Mouse (Mus musculus) MEL (cell line): ENCODE results near the gene Cacna1i. TPM values are rescaled to one million over a fixed set of nuclear protein-coding genes. Genes with fewer than 3 reads are reported as not detected.

ENCODE experiments used
- DNase-seq: peaks from one replicate; pipeline ENCODE4 v3.0.0; 2011; ENCODE audit warnings: low read depth, low spot score
- H3K27ac ChIP-seq: 2 replicates; pipeline ENCODE4 v1.5.1; 2012; ENCODE audit warnings: low read depth, mild to moderate bottlenecking, control low read depth, low read length, moderate library complexity; ENCODE audit not compliant: control insufficient read depth
- H3K27me3 ChIP-seq, 2 experiments: fragments of 150-350 bp in 1 of 2; sonication (generic) in 1 of 2; 2 replicates each; pipeline ENCODE4 v1.6.1; 2012; ENCODE audit warnings: low read length in 2 of 2, mild to moderate bottlenecking in 2 of 2, improper control_type of control experiment in 1 of 2, moderate library complexity in 1 of 2; ENCODE audit not compliant: insufficient read depth in 2 of 2, control insufficient read depth in 1 of 2
- H3K36me3 ChIP-seq, 2 experiments: 2 replicates each; pipeline ENCODE4 v1.6.1; 2012 to 2014; ENCODE audit warnings: low read length in 2 of 2, improper control_type of control experiment in 1 of 2, inconsistent platforms in 1 of 2, mild to moderate bottlenecking in 1 of 2; ENCODE audit not compliant: insufficient read depth in 2 of 2, control insufficient read depth in 1 of 2
- H3K4me1 ChIP-seq, 2 experiments: fragments of 150-350 bp in 1 of 2; sonication (generic) in 1 of 2; 2 replicates each; pipeline ENCODE4 v1.6.1; 2012; ENCODE audit warnings: low read length in 2 of 2, improper control_type of control experiment in 1 of 2, mild to moderate bottlenecking in 1 of 2; ENCODE audit not compliant: insufficient read depth in 2 of 2, control insufficient read depth in 1 of 2
- H3K4me3 ChIP-seq, 2 experiments: fragments of 150-350 bp in 1 of 2; sonication (generic) in 1 of 2; 2 replicates each; pipeline ENCODE4 v1.5.1; 2012; ENCODE audit warnings: low read depth in 2 of 2, low read length in 2 of 2, mild to moderate bottlenecking in 2 of 2, moderate library complexity in 2 of 2, control low read depth in 1 of 2, improper control_type of control experiment in 1 of 2; ENCODE audit not compliant: control insufficient read depth in 1 of 2, insufficient read depth in 1 of 2
- H3K79me2 ChIP-seq: 2 replicates; pipeline ENCODE4 v1.6.1; 2012; ENCODE audit warnings: mild to moderate bottlenecking, low read length, moderate library complexity; ENCODE audit not compliant: control insufficient read depth, poor library complexity, insufficient read depth
- H3K9ac ChIP-seq: 2 replicates; pipeline ENCODE4 v1.6.1; 2012; ENCODE audit warnings: low read depth, mild to moderate bottlenecking, control low read depth, low read length, moderate library complexity; ENCODE audit not compliant: control insufficient read depth, poor library complexity, severe bottlenecking
- H3K9me3 ChIP-seq: fragments of 150-350 bp; sonication (generic); replicated peaks from 2 replicates; pipeline ENCODE4 v1.6.1; 2012; ENCODE audit warnings: mild to moderate bottlenecking, low read length, improper control_type of control experiment, moderate library complexity; ENCODE audit not compliant: insufficient read depth
- BHLHE40 ChIP-seq: IDR thresholded peaks from 2 replicates; pipeline ENCODE4 v1.6.1; 2012; ENCODE audit warnings: low read depth, mild to moderate bottlenecking, inconsistent platforms, low read length, improper control_type of control experiment, borderline replicate concordance
- CHD1 ChIP-seq: IDR thresholded peaks from 2 replicates; pipeline ENCODE4 v1.6.1; 2012; ENCODE audit warnings: low read depth, mild to moderate bottlenecking, inconsistent platforms, low read length, improper control_type of control experiment
- CHD2 ChIP-seq: IDR thresholded peaks from 2 replicates; pipeline ENCODE4 v1.6.1; 2011; ENCODE audit warnings: low read length, improper control_type of control experiment
- CTCF ChIP-seq, 3 experiments: IDR thresholded peaks in 2 of 3; conservative IDR thresholded peaks in 1 of 3; 2 replicates each; pipeline ENCODE4 v1.5.1; 2011 to 2012; ENCODE audit warnings: low read length in 3 of 3, low read depth in 2 of 3, mild to moderate bottlenecking in 2 of 3, improper control_type of control experiment in 1 of 3, inconsistent platforms in 1 of 3, mixed read lengths in 1 of 3, moderate library complexity in 1 of 3; ENCODE audit not compliant: control insufficient read depth in 1 of 3, insufficient read depth in 1 of 3, poor library complexity in 1 of 3, severe bottlenecking in 1 of 3
- E2F4 ChIP-seq: IDR thresholded peaks from 2 replicates; pipeline ENCODE4 v1.6.1; 2011; ENCODE audit warnings: low read depth, low read length, improper control_type of control experiment, borderline replicate concordance
- EP300 ChIP-seq, 2 experiments: IDR thresholded peaks; 2 replicates each; pipeline ENCODE4 v1.6.1; 2011; ENCODE audit warnings: improper control_type of control experiment in 2 of 2, low read length in 2 of 2, low read depth in 1 of 2, mild to moderate bottlenecking in 1 of 2
- ETS1 ChIP-seq: IDR thresholded peaks from 2 replicates; pipeline ENCODE4 v1.6.1; 2012; ENCODE audit warnings: low read depth, mild to moderate bottlenecking, inconsistent platforms, low read length, improper control_type of control experiment, moderate library complexity
- GATA1 ChIP-seq: IDR thresholded peaks from 2 replicates; pipeline ENCODE4 v1.6.1; 2011; ENCODE audit warnings: low read depth, low read length, improper control_type of control experiment
- KAT2A ChIP-seq: conservative IDR thresholded peaks from 2 replicates; pipeline ENCODE4 v1.6.1; 2012; ENCODE audit warnings: low read depth, low read length, improper control_type of control experiment, inconsistent platforms
- MAFK ChIP-seq: IDR thresholded peaks from 2 replicates; pipeline ENCODE4 v1.6.1; 2011; ENCODE audit warnings: low read depth, mild to moderate bottlenecking, low read length, improper control_type of control experiment, borderline replicate concordance
- MAX ChIP-seq: IDR thresholded peaks from 2 replicates; pipeline ENCODE4 v1.6.1; 2011; ENCODE audit warnings: low read length, improper control_type of control experiment
- MEF2A ChIP-seq: IDR thresholded peaks from 2 replicates; pipeline ENCODE4 v1.6.1; 2014; ENCODE audit warnings: low read depth, mild to moderate bottlenecking, inconsistent platforms, low read length, improper control_type of control experiment; ENCODE audit not compliant: poor library complexity, insufficient replicate concordance, severe bottlenecking; ENCODE audit errors: extremely low read depth
- MYC ChIP-seq: IDR thresholded peaks from 2 replicates; pipeline ENCODE4 v1.6.1; 2011; ENCODE audit warnings: low read depth, mild to moderate bottlenecking, low read length, improper control_type of control experiment, moderate library complexity
- NELFE ChIP-seq: IDR thresholded peaks from 2 replicates; pipeline ENCODE4 v1.6.1; 2011; ENCODE audit warnings: low read depth, low read length, improper control_type of control experiment
- POLR2AphosphoS5 ChIP-seq: IDR thresholded peaks from 2 replicates; pipeline ENCODE4 v1.6.1; 2012; ENCODE audit warnings: low read depth, borderline replicate concordance, mild to moderate bottlenecking, inconsistent platforms, low read length, moderate library complexity, mixed read lengths
- RAD21 ChIP-seq: IDR thresholded peaks from 2 replicates; pipeline ENCODE4 v1.6.1; 2011; ENCODE audit warnings: mild to moderate bottlenecking, low read depth, low read length, improper control_type of control experiment
- SMC3 ChIP-seq: IDR thresholded peaks from 2 replicates; pipeline ENCODE4 v1.6.1; 2011; ENCODE audit warnings: low read depth, low read length, improper control_type of control experiment
- TBP ChIP-seq: IDR thresholded peaks from 2 replicates; pipeline ENCODE4 v1.8.0; 2011; ENCODE audit warnings: low read depth, low read length, improper control_type of control experiment
- UBTF ChIP-seq: IDR thresholded peaks from 2 replicates; pipeline ENCODE4 v1.6.1; 2012; ENCODE audit warnings: low read depth, mild to moderate bottlenecking, inconsistent platforms, low read length, improper control_type of control experiment, moderate library complexity, borderline replicate concordance; ENCODE audit not compliant: insufficient read depth
- USF1 ChIP-seq: IDR thresholded peaks from 2 replicates; pipeline ENCODE4 v1.6.1; 2014; ENCODE audit warnings: low read depth, mild to moderate bottlenecking, inconsistent platforms, low read length, improper control_type of control experiment, moderate library complexity
- USF2 ChIP-seq, 2 experiments: IDR thresholded peaks; 2 replicates each; pipeline ENCODE4 v1.6.1; 2011 to 2012; ENCODE audit warnings: improper control_type of control experiment in 2 of 2, low read length in 2 of 2, borderline replicate concordance in 1 of 2, inconsistent platforms in 1 of 2, low read depth in 1 of 2, mild to moderate bottlenecking in 1 of 2; ENCODE audit not compliant: insufficient read depth in 1 of 2
- ZC3H11A ChIP-seq: IDR thresholded peaks from 2 replicates; pipeline ENCODE4 v1.6.1; 2012; ENCODE audit warnings: low read depth, mild to moderate bottlenecking, inconsistent platforms, low read length, improper control_type of control experiment
- ZKSCAN1 ChIP-seq: IDR thresholded peaks from 2 replicates; pipeline ENCODE4 v1.6.1; 2012; ENCODE audit warnings: low read depth, mild to moderate bottlenecking, inconsistent platforms, low read length, improper control_type of control experiment, moderate library complexity
- ZNF384 ChIP-seq: IDR thresholded peaks from 2 replicates; pipeline ENCODE4 v1.6.1; 2012; ENCODE audit warnings: low read depth, mild to moderate bottlenecking, inconsistent platforms, low read length, improper control_type of control experiment
- polyA plus RNA-seq, 2 experiments: library from polyadenylated mRNA; stranded (reverse) in 1 of 2; unstranded in 1 of 2; fragments of >175 nt in 1 of 2; fragments of >200 nt in 1 of 2; gene quantifications; 2 replicates each; pipeline versions ENCODE4 v1.2.1 to v1.2.4; 2012; ENCODE audit warnings: low replicate concordance in 2 of 2, low read depth in 1 of 2; ENCODE audit not compliant: insufficient read length in 2 of 2, insufficient read depth in 1 of 2, missing spikeins in 1 of 2
- total RNA-seq: library from RNA; depleted of rRNA; stranded (reverse); fragments of 300-350 nt; gene quantifications from 2 replicates; pipeline ENCODE4 v1.2.3, GENCODE M21; 2012

Cacna1i gene
- total and polyA plus RNA-seq, 3 experiments: not detected

- Histone ChIP-seq H3K4me1 (no peaks in the 10 kb centered on the region), H3K79me2 (no peaks in the 10 kb centered on the region), H3K27me3 (0 out of 4 replicates have a peak, but pooled peaks cover 0 to 1% of the 10 kb centered on the region in 2 experiments), H3K27ac (no peak overlapping the region), H3K4me3 (no peak overlapping the region), H3K9me3 (no peaks in the 10 kb centered on the region), H3K36me3 (no peaks in the 10 kb centered on the region), H3K9ac (no peak overlapping the region)
- no peak for TF ChIP-seq USF2 (IDR thresholded peaks at IDR 0.05; ENCODE audit: borderline replicate concordance in 1 of 2, insufficient read depth in 1 of 2, low read depth in 1 of 2, low read length in 2 of 2)
- TF ChIP-seq MYC: no peak
- no peak for TF ChIP-seq CTCF (IDR thresholded peaks at IDR 0.05 in 2 of 3, conservative IDR thresholded peaks at IDR 0.05 in 1 of 3; ENCODE audit: control insufficient read depth in 1 of 3, insufficient read depth in 1 of 3, low read depth in 2 of 3, low read length in 3 of 3, poor library complexity in 1 of 3, severe bottlenecking in 1 of 3)
- no peak for TF ChIP-seq BHLHE40
- TF ChIP-seq MEF2A: no peak
- TF ChIP-seq POLR2AphosphoS5: no peak
- no peak for TF ChIP-seq SMC3
- no peak for DNase-seq
Measured at GRCm38 (mm10) chr15:80413988-80414721, 127.1 kb downstream of the Cacna1i start.

- no peaks in the 10 kb centered on the region for H3K4me1 ChIP-seq
- H3K79me2 ChIP-seq: no peaks in the 10 kb centered on the region
- H3K27ac ChIP-seq: no peak overlapping the region
- TF ChIP-seq E2F4: no peak
- TF ChIP-seq ZNF384: no peak
- TF ChIP-seq KAT2A: no peak
- no peak for TF ChIP-seq GATA1
- TF ChIP-seq BHLHE40: no peak
- TF ChIP-seq CHD2: no peak
- no peak for TF ChIP-seq UBTF
- no peak for TF ChIP-seq TBP
- no peak for TF ChIP-seq MAX
- TF ChIP-seq ZKSCAN1: no peak
- no peak for TF ChIP-seq NELFE
- no peak for TF ChIP-seq CHD1
- TF ChIP-seq RAD21: no peak
- no peak for TF ChIP-seq ETS1
- no peak for TF ChIP-seq USF1
- TF ChIP-seq SMC3: no peak
- TF ChIP-seq ZC3H11A: no peak
- no peak for TF ChIP-seq MAFK
- TF ChIP-seq EP300 (IDR thresholded peaks at IDR 0.05; ENCODE audit: low read depth in 1 of 2, low read length in 2 of 2): no peak
- TF ChIP-seq, all 39 proteins: peak for 0
- DNase-seq: no peak
- 0 out of 4 replicates have a peak, but pooled peaks cover 0 to 1% of the 10 kb centered on the region in 2 experiments for H3K27me3 ChIP-seq
- H3K9ac ChIP-seq: no peak overlapping the region
- H3K9me3 ChIP-seq: no peaks in the 10 kb centered on the region
- no peaks in the 10 kb centered on the region for H3K36me3 ChIP-seq
- no peak overlapping the region for H3K4me3 ChIP-seq
Measured at GRCm38 (mm10) chr15:80415132-80415531, 128.1 kb downstream of the Cacna1i start.
